Mouse (Mus musculus) hindbrain, embryonic 15.5 days (tissue): ENCODE results near the gene Rplp2. TPM values are rescaled to one million over a fixed set of nuclear protein-coding genes. Genes with fewer than 3 reads are reported as not detected.

Source experiments
- ATAC-seq: fragments of 200-750 bp; cut with Nextera tagmentation; 2 replicates; pipeline ENCODE4 v1.8.0; 2017; ENCODE audit warnings: low read depth, moderate number of reproducible peaks, moderate TSS enrichment; ENCODE audit not compliant: low FRiP score
- H3K27ac ChIP-seq: fragments of 300-500 bp; sonication (generic); replicated peaks from 2 replicates; pipeline ENCODE4 v1.5.1; 2015; ENCODE audit warnings: mild to moderate bottlenecking, inconsistent platforms
- H3K27me3 ChIP-seq: fragments of 300-500 bp; sonication (generic); 2 replicates; pipeline ENCODE4 v1.6.1; 2015; ENCODE audit warnings: control low read depth, inconsistent platforms
- H3K36me3 ChIP-seq: fragments of 300-500 bp; sonication (generic); 2 replicates; pipeline ENCODE4 v1.6.1; 2015; ENCODE audit warnings: control low read depth, inconsistent platforms
- H3K4me1 ChIP-seq: fragments of 300-500 bp; sonication (generic); replicated peaks from 2 replicates; pipeline ENCODE4 v1.6.1; 2015; ENCODE audit warnings: control low read depth, inconsistent platforms
- H3K4me2 ChIP-seq: fragments of 300-500 bp; sonication (generic); 2 replicates; pipeline ENCODE4 v1.6.1; 2015; ENCODE audit warnings: moderate library complexity, mild to moderate bottlenecking, inconsistent platforms
- H3K4me3 ChIP-seq: fragments of 300-500 bp; sonication (generic); 2 replicates; pipeline ENCODE4 v1.5.1; 2015; ENCODE audit warnings: mild to moderate bottlenecking, inconsistent platforms
- H3K9ac ChIP-seq: fragments of 300-500 bp; sonication (generic); 2 replicates; pipeline ENCODE4 v1.6.1; 2015; ENCODE audit warnings: inconsistent platforms
- H3K9me3 ChIP-seq: fragments of 300-500 bp; sonication (generic); 2 replicates; pipeline ENCODE4 v1.6.1; 2016; ENCODE audit warnings: control low read depth, inconsistent platforms
- WGBS: fragments of 180-500 bp; shearing (Covaris S2); methylation state at CpG from one replicate; pipeline ENCODE4 v1.1.7; 2015; 5-methylcytosine and 5-hydroxymethylcytosine counted together
- polyA plus RNA-seq: library from polyadenylated mRNA; unstranded; fragments of >200 nt; fragmentation: Nextera tagmentation; extraction: Ambion mirVana; gene quantifications from 2 replicates; pipeline ENCODE4 v1.2.1, GENCODE M21; 2015

Rplp2 gene
- polyA plus RNA-seq, 1 experiment from 2014 or later, result 674 TPM

- H3K27me3 ChIP-seq, result no peaks in the 10 kb centered on the region
- H3K4me2 ChIP-seq, result peak overlapping the region; percentile 93
- peaks cover 68% of the 10 kb centered on the region for H3K4me1 ChIP-seq
- no peaks in the 10 kb centered on the region for H3K36me3 ChIP-seq
- WGBS, result 4% methylated on average over 11 of the region's 11 CpGs
- no peaks in the 10 kb centered on the region for H3K9me3 ChIP-seq
- H3K27ac ChIP-seq, result peak overlapping the region; percentile 82
- peak overlapping the region; percentile 75 for H3K4me3 ChIP-seq
- H3K9ac ChIP-seq, result peak overlapping the region; percentile 71
- peak; percentile 20; the same call in 1 of the 2 replicates for ATAC-seq
Observed at GRCm38 (mm10) chr7:141482531-141483024, 35.4 kb downstream of the Rplp2 start.

DNA sequence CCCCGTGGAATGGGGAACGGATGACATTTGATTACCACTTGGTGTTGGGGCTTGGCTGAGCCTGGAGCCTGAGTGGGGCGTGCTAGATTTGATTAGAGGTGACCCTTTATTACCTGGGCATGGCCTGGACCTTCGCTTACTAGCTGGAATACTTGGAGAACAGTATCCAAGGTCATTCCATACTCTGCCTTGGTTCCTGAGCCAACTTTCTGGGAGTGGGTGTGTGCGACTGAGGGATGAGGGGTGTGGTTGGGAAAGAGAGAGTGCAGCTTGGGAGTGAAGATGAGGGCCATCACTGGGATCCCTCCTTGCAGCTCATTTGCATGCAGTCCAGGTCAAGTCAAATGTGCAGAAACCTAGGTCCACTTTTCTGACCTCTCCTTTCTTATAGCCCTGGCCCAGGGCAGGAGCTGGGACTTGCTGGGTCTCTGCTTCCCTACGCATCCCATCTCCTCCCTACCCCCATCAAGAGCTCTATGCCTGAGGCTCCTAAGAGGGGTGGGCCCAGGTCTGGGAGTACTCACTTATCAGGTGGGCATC is 36.0 kb downstream of the Rplp2 start:
- no peak; the same call in 1 of the 2 replicates for ATAC-seq
- Histone ChIP-seq H3K36me3 (no peaks in the 10 kb centered on the region), H3K4me3 (peak overlapping the region; percentile 75), H3K27ac (no peak overlapping the region), H3K9me3 (no peaks in the 10 kb centered on the region), H3K27me3 (no peaks in the 10 kb centered on the region), H3K4me2 (peak overlapping the region; percentile 93), H3K9ac (no peak overlapping the region), H3K4me1 (peaks cover 68% of the 10 kb centered on the region)
- WGBS, result 81% methylated on average over 6 of the region's 6 CpGs

DNA sequence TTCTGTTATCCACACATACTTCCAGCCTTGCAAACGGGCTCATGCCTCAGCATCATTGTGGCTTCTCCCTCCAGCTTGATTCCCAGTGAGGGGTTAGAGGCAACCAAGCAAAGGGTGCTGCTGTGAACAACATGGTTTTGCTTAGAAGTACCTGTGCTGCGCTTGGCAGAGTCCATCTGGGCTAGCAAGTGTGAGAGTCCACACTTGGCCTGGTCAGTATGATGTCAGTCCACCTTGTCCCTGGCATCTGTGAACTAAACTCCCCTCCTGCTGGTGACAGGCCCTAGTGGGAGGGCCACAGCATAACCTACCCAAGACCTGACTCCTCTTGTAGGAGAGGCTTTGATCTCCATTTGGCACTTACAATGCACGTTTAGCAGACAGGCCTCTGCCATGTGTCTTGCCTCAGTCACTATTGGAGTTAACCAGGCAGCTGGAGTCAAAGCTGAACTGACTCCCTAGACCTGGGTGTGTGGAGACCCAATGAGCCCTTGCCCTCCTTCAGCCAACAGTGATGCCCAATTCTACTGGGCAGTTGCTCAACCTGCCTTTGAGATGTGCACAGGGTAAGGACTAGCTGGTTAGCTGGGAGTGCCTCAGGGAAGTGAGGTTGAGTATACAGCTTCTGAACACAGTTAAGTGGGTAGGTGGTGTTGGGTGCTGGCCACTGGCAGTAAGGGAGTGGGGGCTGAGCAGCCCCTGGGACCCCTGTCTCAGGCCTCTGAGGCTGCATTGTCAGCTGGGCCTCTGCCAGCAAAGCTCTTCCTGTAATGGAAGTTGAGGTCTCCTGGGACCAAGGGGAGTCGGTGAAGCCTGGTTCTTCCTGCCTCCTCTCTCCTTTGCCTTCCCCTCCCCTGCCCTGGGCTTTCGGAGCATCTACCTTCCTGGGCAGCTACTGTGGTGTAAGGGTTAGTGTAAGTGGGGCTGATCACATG is 37.3 kb downstream of the Rplp2 start:
- H3K27me3 ChIP-seq, result no peaks in the 10 kb centered on the region
- H3K4me3 ChIP-seq, result no peak overlapping the region
- H3K36me3 ChIP-seq, result no peaks in the 10 kb centered on the region
- H3K4me1 ChIP-seq, result peaks cover 68% of the 10 kb centered on the region
- H3K27ac ChIP-seq, result no peak overlapping the region
- H3K9me3 ChIP-seq, result no peaks in the 10 kb centered on the region
- H3K4me2 ChIP-seq, result peak overlapping the region; percentile 93
- 63% methylated on average over 5 of the region's 5 CpGs for WGBS
- H3K9ac ChIP-seq, result no peak overlapping the region
- no peak for ATAC-seq

- H3K36me3 ChIP-seq, result no peaks in the 10 kb centered on the region
- no peak overlapping the region for H3K4me2 ChIP-seq
- H3K27me3 ChIP-seq, result no peaks in the 10 kb centered on the region
- H3K4me3 ChIP-seq, result no peak overlapping the region
- no peak for ATAC-seq
- H3K4me1 ChIP-seq, result peaks cover 68% of the 10 kb centered on the region
- 82% methylated on average over 2 of the region's 2 CpGs for WGBS
- H3K9me3 ChIP-seq, result no peaks in the 10 kb centered on the region
- H3K9ac ChIP-seq, result no peak overlapping the region
- no peak overlapping the region for H3K27ac ChIP-seq
Observed at GRCm38 (mm10) chr7:141485186-141485585, 38.0 kb downstream of the Rplp2 start.

DNA sequence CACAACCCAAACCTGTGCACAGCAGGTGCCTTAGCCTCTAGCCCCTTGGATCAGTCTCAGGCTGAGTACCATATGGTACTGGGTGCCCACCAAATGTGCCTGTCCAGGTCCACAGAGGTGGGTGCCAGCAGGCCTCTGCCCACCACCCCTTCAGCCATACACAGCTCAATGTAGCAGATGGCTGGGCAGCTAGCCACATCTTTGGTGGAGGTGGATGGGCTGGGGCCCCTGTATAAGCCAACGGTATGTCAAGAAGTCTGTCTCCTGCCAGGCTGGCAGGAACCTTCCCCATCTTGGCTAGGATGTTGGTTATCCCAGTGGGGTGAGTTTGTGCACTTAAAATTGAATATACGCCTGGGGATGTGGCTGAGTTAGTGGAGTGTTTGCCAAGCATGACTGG is 38.4 kb downstream of the Rplp2 start:
- H3K9ac ChIP-seq, result no peak overlapping the region
- no peaks in the 10 kb centered on the region for H3K9me3 ChIP-seq
- peaks cover 65% of the 10 kb centered on the region for H3K4me1 ChIP-seq
- no peak overlapping the region for H3K4me3 ChIP-seq
- no peak for ATAC-seq
- WGBS, result 83% methylated on average over 2 of the region's 2 CpGs
- no peak overlapping the region for H3K4me2 ChIP-seq
- H3K27me3 ChIP-seq, result no peaks in the 10 kb centered on the region
- H3K36me3 ChIP-seq, result no peaks in the 10 kb centered on the region
- no peak overlapping the region for H3K27ac ChIP-seq

- Histone ChIP-seq H3K4me1 (peaks cover 59% of the 10 kb centered on the region), H3K36me3 (no peaks in the 10 kb centered on the region), H3K9me3 (no peaks in the 10 kb centered on the region), H3K9ac (no peak overlapping the region), H3K27me3 (no peaks in the 10 kb centered on the region), H3K4me3 (no peak overlapping the region), H3K4me2 (no peak overlapping the region), H3K27ac (no peak overlapping the region)
- ATAC-seq, result no peak
- WGBS, result 78% methylated on average over 1 of the region's 1 CpGs
Observed at GRCm38 (mm10) chr7:141486239-141486638, 39.1 kb downstream of the Rplp2 start.

DNA sequence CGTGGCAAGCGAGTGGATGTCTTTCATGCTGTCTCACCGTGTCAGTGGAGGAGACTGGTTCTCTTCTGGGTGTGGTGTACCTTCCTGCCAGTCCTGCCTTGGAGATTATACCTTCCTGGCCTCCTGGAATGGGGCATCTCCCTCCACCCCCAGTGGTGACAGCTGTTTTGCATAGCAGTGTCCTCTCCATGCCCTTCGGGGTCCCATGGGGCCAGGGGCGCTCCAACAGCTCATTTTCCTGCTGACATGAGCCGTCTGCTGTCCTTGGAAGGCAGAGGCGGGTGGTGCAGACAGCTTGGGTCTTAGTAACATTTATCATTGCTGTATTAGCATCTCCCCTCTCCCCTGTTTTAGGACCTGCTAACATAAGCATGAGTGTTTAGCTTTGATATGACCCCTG is 40.0 kb downstream of the Rplp2 start:
- Histone ChIP-seq H3K9ac (no peak overlapping the region; the same call in 1 of the 2 replicates), H3K4me3 (no peak overlapping the region), H3K4me1 (peaks cover 50% of the 10 kb centered on the region), H3K9me3 (no peaks in the 10 kb centered on the region), H3K36me3 (no peaks in the 10 kb centered on the region), H3K27me3 (no peaks in the 10 kb centered on the region), H3K27ac (no peak overlapping the region), H3K4me2 (no peak overlapping the region)
- no peak for ATAC-seq
- 65% methylated on average over 7 of the region's 7 CpGs for WGBS

- WGBS, result 93% methylated on average over 2 of the region's 2 CpGs
- Histone ChIP-seq H3K4me3 (no peak overlapping the region), H3K9ac (no peak overlapping the region), H3K4me2 (no peak overlapping the region), H3K9me3 (no peaks in the 10 kb centered on the region), H3K27ac (no peak overlapping the region), H3K27me3 (no peaks in the 10 kb centered on the region), H3K36me3 (peaks cover 6% of the 10 kb centered on the region; the same call in 1 of the 2 replicates), H3K4me1 (peaks cover 12% of the 10 kb centered on the region)
- ATAC-seq, result no peak
Observed at GRCm38 (mm10) chr7:141491151-141491550, 44.0 kb downstream of the Rplp2 start.

GRCm38 (mm10) chr7:141492738-141493137 is 45.6 kb downstream of the Rplp2 start:
- WGBS, result 93% methylated on average over 5 of the region's 5 CpGs
- no peak for ATAC-seq
- Histone ChIP-seq H3K27ac (no peak overlapping the region), H3K4me1 (no peaks in the 10 kb centered on the region; the same call in 1 of the 2 replicates), H3K27me3 (no peaks in the 10 kb centered on the region), H3K36me3 (peaks cover 6% of the 10 kb centered on the region; the same call in 1 of the 2 replicates), H3K9ac (no peak overlapping the region), H3K9me3 (no peaks in the 10 kb centered on the region), H3K4me2 (no peak overlapping the region), H3K4me3 (no peak overlapping the region)

GRCm38 (mm10) chr7:141493729-141494128 is 46.6 kb downstream of the Rplp2 start:
- Histone ChIP-seq H3K27ac (no peak overlapping the region), H3K4me3 (no peak overlapping the region), H3K36me3 (peaks cover 9% of the 10 kb centered on the region; the same call in 1 of the 2 replicates), H3K9me3 (no peaks in the 10 kb centered on the region), H3K27me3 (no peaks in the 10 kb centered on the region), H3K4me1 (no peaks in the 10 kb centered on the region), H3K9ac (no peak overlapping the region), H3K4me2 (no peak overlapping the region)
- 92% methylated on average over 1 of the region's 1 CpGs for WGBS
- ATAC-seq, result no peak

DNA sequence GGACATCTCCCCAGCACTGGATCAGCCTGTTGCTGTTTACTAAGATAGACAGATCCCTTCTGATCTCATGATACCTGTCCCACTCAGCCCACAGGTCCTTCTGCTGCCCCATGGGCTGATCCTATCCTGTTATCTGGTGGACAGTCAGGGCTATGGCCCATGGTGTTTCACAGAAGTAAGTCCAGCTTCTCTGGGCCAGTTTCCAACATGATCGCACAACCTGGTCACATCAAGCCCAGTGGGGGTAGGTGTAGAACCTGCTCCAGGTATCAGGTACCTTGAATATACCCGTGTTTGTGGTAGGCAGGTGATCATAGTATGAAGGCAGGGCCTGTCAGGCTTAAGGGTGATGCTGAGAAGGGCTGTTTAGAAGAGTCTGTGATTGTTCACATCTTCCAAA is 48.2 kb downstream of the Rplp2 start:
- Histone ChIP-seq H3K9me3 (no peaks in the 10 kb centered on the region), H3K4me2 (no peak overlapping the region), H3K36me3 (peaks cover 21% of the 10 kb centered on the region), H3K27me3 (no peaks in the 10 kb centered on the region), H3K4me1 (no peaks in the 10 kb centered on the region), H3K9ac (no peak overlapping the region), H3K4me3 (no peak overlapping the region), H3K27ac (no peak overlapping the region)
- no peak for ATAC-seq
- WGBS, result 88% methylated on average over 2 of the region's 2 CpGs

DNA sequence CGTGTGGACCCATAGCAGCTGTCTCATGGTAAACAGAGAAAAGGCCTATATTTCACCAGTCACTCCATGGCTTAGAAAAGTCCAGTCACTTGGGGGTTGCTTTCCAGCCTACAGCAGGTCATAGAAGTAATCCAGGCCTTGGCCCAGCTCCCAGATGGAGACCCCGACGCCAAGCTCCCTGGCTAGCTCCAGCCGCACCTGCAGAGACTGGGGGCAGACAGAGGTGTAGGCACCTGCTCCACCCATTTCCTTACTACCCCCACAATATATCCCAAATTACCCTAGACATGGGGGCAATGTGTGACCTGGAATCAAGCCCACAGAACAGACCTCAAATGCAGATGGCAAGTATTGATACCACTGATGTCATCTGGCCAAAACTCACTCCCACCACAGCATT is 48.8 kb downstream of the Rplp2 start:
- Histone ChIP-seq H3K4me2 (no peak overlapping the region), H3K27me3 (no peaks in the 10 kb centered on the region), H3K36me3 (peaks cover 24% of the 10 kb centered on the region), H3K4me1 (no peaks in the 10 kb centered on the region), H3K27ac (no peak overlapping the region), H3K4me3 (no peak overlapping the region), H3K9me3 (no peaks in the 10 kb centered on the region), H3K9ac (no peak overlapping the region)
- ATAC-seq, result no peak
- WGBS, result 80% methylated on average over 4 of the region's 4 CpGs
